Mouse (Mus musculus) bone marrow macrophage, adult 2 months (primary cell): Measurements from ENCODE around the gene Armc3.

Experiments used
- CTCF ChIP-seq: IDR thresholded peaks from 2 replicates; pipeline ENCODE4 v1.5.1; 2012; ENCODE audit warnings: low read depth, mild to moderate bottlenecking, low read length, moderate library complexity
- POLR2A ChIP-seq: IDR thresholded peaks from 2 replicates; pipeline ENCODE4 v1.6.1; 2012; ENCODE audit warnings: mild to moderate bottlenecking, low read depth, low read length, borderline replicate concordance

DNA sequence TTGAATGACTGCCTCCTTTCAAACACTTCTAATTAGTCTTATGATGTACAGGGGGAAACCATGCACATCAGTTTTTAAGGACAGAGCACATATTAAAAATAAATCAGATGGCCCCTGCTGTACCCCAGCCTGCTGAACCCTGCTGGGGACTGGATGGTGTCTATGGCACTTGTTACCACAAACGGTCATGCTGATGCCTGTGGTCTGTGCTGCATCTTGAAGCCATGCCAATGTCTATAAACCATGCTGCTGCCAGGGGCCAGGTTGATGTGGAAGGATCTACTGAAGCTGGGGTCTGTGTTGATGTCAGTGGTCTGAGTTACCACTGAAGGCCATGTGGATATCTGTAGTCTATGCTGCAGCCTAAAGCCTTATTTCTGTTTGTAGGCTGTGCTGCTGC lies 46.4 kb upstream of the Armc3 start:
- TF ChIP-seq CTCF: no peak
- TF ChIP-seq POLR2A: no peak
